Mouse (Mus musculus) CH12F3 (cell line): Measurements from ENCODE around the gene Tha1.
"Not testable (repeated sequence)": the region's sequence is repeated elsewhere in the genome, so short reads cannot be mapped to it uniquely, and the experiment has no call there.

ENCODE experiments used
- in situ Hi-C: fragments of 300-500 bp; cut with MboI; formaldehyde crosslinking; loops from 2 replicates; pipeline ENCODE4 v1.14.3; 2020; ENCODE audit warnings: low sequenced_read_pairs

Tha1 gene

GRCm38 (mm10) chr11:117854241-117854640, 19.0 kb downstream of the Tha1 start:
- in situ Hi-C loops = loop anchor here (25.0 kb wide), 1 partner anchor 358 kb away; no protein-coding TSS in a partner anchor

DNA sequence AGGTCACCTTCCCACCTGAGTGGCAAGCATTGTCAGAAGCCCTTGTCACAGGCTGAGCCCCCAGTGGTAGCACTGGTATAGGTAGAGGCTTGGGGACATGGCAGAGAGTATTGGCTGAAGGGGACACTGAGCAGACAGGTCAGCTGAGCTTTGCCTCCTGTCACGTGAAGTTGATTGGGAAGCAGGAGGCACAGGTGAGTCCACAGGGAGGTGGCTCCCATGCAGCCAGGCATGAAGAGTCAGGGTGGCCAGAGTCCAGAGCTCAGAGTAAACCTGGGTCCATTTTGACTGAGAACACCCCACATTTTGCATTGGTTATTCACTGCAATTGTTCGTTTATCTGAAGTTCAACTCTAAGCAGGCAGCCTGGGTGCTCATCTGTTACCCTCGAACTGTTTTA, 20.4 kb downstream of the Tha1 start:
- in situ Hi-C loops = loop anchor here (25.0 kb wide), 1 partner anchor 359 kb away; no protein-coding TSS in a partner anchor

- in situ Hi-C loops = no loop called here
These were observed 24.2 kb downstream of the Tha1 start, which contains the start of gene Birc5 for GRCm38 (mm10) chr11:117848985-117849671. Gene Birc5 (plus strand): TSS chr11:117849251.

GRCm38 (mm10) chr11:117848271-117848984, 24.9 kb downstream of the Tha1 start:
- in situ Hi-C loops = no loop called here

- in situ Hi-C loops = no loop called here
These were observed 25.6 kb downstream of the Tha1 start for GRCm38 (mm10) chr11:117847593-117848215.

DNA sequence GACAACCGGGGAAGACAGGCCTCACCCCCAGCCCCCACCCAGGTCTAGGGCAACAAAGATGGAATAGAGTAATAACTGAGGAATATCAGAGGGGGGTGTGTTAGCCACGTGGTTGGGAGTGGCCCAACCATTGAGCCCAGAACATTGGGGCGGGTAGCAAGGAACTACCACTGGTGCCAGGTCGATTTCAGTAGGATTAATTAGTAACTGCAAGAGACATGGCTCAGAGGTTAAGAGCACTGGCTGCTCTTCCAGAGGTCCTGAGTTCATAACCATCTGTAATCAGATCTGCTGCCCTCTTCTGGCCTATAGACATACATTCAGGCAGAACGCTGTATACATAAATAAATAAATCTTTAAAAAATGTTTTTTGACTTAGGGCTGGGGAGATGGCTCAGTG, 26.6 kb downstream of the Tha1 start:
- in situ Hi-C loops = no loop called here

DNA sequence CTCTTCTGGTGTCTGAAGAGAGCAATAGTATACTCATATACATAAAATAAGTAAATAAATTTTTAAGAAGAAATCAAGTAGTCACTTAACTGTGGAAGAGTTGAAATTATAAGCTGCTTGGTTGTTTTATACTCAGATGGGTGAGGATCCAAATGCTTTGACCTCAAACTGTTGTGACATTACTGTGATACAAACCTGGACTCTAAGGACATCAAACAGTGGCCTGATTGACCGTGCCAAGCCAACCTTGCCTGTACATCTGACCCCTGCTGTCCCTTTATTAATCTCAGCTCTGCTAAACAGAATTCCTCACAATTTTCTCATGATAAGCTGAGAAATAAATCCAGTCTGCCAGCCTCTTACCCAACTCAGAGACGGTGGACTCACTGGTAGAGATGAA, 27.6 kb downstream of the Tha1 start:
- in situ Hi-C loops = no loop called here

DNA sequence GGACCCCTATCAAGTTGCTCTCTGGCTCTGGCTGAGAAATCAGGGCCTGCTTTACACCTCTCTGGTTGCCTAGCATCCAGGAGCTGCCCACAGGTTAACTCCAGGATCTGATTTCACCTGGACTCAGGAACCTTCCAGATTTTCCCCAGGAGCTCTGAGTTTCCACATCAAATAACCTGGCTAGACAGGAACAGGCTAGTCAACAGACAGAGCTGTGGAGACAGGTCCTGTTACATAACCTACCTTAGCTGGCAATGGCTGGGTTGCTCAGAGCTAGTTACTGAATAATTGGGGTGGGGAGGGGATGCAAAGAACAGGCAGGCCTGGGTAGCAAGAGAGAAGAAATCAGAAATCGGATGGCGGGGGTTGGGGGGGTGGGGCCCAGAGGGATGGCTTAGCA, 28.3 kb downstream of the Tha1 start:
- in situ Hi-C loops = no loop called here

GRCm38 (mm10) chr11:117843434-117843833, 29.8 kb downstream of the Tha1 start:
- in situ Hi-C loops = no loop called here

GRCm38 (mm10) chr11:117840910-117841309, 32.4 kb downstream of the Tha1 start:
- in situ Hi-C loops = no loop called here

DNA sequence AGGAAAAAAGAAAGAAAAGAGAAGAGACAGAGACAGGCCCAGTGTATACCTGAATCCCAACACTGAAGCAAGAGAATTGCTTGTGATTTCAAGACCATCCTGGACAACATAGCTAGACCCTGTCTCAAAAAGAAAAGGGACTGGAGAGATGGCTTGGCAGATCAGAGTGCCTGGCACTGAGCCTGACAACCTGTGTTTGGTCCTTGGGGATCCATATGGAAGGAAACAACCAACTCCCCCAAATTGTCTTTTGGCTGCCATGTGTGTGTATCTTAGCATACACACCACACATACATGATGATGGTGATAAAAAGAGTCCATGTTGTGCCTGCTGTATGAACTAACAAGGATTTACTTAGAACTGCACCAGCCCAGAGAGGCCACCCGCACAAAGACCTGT, 34.3 kb downstream of the Tha1 start:
- in situ Hi-C loops = no loop called here

GRCm38 (mm10) chr11:117838572-117838971, 34.7 kb downstream of the Tha1 start:
- in situ Hi-C loops = no loop called here

- in situ Hi-C loops = no loop called here
These were observed 37.0 kb downstream of the Tha1 start for GRCm38 (mm10) chr11:117836306-117836705.

- in situ Hi-C loops = no loop called here
These were observed 39.2 kb downstream of the Tha1 start for GRCm38 (mm10) chr11:117834086-117834485.

DNA sequence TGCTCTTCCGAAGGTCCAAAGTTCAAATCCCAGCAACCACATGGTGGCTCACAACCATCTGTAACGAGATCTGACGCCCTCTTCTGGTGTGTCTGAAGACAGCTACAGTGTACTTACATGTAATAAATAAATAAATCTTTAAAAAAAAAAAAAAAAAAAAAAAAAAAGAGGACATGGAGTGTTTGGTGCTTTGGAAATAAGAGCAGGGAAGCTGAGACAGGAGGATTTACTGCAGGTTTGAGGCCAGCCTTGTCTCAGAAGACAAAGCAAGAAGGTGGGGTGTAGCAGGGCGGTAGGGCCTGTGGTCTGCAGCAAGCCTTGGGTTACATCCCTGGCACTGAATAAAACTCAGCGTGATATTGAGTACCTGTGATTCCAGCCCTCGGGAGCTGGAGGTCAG, 39.8 kb downstream of the Tha1 start:
- in situ Hi-C loops = not testable (repeated sequence)

GRCm38 (mm10) chr11:117832086-117832969, 41.0 kb downstream of the Tha1 start:
- in situ Hi-C loops = no loop called here

GRCm38 (mm10) chr11:117830401-117830800, 42.9 kb downstream of the Tha1 start:
- in situ Hi-C loops = no loop called here

DNA sequence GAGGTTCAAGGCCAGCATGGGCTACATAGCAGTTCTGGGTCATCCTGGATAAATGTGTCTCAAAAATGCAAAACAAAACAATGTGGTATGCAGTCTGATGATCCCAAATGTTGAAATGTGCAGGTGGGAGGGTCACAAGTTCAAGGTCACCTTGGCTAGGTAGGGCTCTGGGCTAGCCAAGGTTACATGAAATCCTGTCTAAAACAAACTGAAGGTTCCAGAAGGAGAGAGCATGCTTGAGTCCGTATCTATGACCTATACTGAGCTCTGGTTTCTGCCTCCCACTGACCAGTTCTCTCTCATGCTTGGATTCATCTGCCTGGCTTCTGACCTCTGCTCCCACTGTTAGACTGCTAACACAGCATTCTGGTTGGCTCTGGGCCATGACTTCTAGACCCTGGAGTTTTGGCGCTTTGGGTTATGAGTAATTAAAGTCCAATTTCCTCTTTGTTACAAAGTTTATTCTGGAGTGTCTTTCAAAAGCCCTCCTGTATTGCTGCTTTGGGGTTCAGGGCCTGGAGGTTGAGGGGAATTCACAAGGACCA, 43.5 kb downstream of the Tha1 start:
- in situ Hi-C loops = no loop called here

DNA sequence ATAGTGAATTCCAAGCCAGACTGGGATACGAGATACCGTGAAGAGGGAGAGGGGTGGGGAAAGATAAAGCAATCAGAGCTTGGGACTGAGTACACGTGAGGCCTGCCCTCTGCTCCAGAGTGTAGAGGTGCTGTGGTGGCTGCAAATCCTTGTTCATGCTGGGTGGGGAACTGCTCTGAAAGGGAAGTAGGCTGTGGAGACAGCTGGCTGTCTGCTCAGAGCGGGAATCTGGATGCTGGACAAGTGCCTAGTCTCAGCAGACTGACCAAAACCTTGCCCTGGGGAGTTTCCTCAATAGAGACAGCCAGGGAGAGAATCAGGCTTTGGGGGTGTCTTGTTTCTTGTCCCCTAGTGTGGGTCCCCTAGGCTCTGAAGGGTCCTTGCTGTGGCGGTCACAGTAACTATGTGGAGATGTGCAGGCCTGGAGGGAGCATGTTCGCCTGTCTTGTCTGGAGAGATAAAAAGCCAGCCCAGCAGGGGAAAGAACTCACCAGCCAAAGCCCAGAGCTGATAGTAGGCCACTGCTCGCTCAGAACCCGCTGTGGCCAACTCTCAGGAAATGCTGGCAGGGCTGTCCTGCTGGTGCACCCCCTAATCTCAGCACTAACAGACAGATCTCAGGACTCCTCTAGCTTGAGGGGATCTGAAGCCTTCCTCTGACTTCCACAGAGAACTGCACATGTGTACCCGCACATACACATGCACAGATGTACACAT, 44.2 kb downstream of the Tha1 start:
- in situ Hi-C loops = no loop called here
